Mouse (Mus musculus) central nervous system, embryonic 11.5 days (tissue): ENCODE results near the gene Calml3. TPM values are rescaled to one million over a fixed set of nuclear protein-coding genes. Genes with fewer than 3 reads are reported as not detected.

ENCODE experiments used
- polyA plus RNA-seq: library from polyadenylated mRNA; depleted of rRNA; stranded (reverse); fragments of >200 nt; gene quantifications from 2 replicates; pipeline ENCODE4 v1.2.3, GENCODE M21; 2012; rRNA removed

Calml3 gene
- polyA plus RNA-seq: 0.42 and 0.57 TPM in 2 replicates

DNA sequence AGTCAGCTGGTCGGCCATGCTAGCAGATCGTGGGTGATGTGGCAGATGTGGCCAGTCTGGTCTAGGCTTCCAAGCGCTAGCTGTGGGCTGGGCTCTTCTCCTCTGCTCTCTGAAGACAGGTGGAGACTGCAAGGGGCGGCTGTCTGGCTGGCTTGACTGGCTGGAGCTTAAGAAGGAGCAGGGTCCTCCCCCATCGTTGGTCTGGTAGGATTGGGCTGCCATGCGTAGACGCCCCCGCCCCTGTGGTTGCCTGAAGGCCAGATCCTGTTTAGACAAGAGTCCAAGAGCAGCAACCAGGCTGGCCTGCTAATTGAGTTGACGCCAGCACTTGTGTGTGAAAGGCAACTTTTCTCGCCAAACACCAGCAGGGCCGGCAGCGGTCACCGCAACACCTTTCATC, at the start of gene Calml3:
Gene Calml3 (minus strand): TSS at position 131 of the 400 bp plus-strand sequence.

DNA sequence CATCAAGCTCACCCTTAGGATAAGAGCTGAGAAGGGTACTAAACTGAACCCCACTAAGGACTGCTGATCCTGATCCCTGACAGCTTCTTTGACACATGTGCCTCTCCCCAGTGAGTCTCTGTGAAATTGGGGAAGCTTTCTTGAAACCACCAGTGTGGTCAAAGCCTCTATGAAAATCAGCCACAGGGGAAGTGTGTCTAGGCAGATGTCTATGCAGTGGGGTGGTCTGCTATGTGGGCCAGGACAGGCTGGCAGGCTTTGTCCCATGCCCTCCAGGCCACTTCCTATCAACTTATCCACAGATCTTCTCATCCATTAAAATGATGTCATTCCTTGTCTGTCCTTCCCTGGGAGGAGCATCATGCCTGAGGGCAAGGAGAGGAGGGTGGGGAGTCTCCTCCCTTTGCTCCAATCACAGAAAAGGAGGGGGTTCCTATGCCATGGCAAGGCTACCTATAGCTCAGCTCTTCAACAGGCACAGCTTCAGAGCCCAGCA, 33.2 kb upstream of the Calml3 start, which contains the start of gene Calm4:
Gene Calm4 (plus strand): TSS at position 446 of the 496 bp plus-strand sequence.

Other genes with a start within 250 kb of the Calml3 start
- 20.7 and 40.3 TPM in 2 replicates for gene Fam208b, start 193.2 kb downstream of the Calml3 start, polyA plus RNA-seq
- gene Asb13, start 170.3 kb downstream of the Calml3 start, polyA plus RNA-seq: 14.7 and 16.9 TPM in 2 replicates
- gene Calm4, start 33.4 kb upstream of the Calml3 start, polyA plus RNA-seq: 0.06 TPM in 1 of 2 replicates, not detected in the other
- not detected in 2 replicates for gene Calm5, start 49.9 kb upstream of the Calml3 start, polyA plus RNA-seq
- 23.6 and 44.8 TPM in 2 replicates for gene Net1, start 113.9 kb upstream of the Calml3 start, polyA plus RNA-seq
- gene Tubal3, start 114.0 kb upstream of the Calml3 start, polyA plus RNA-seq: not detected in 2 replicates
- gene Ucn3, start 141.0 kb upstream of the Calml3 start, polyA plus RNA-seq: not detected in 2 replicates
- gene Akr1c14, start 244.7 kb upstream of the Calml3 start, polyA plus RNA-seq: 0.10 and 0.31 TPM in 2 replicates